Mouse (Mus musculus) G1E (cell line): ENCODE results near the gene Sart3.

Source experiments
- CTCF ChIP-seq: IDR thresholded peaks from 2 replicates; pipeline ENCODE4 v1.5.1; 2012; ENCODE audit warnings: low read depth, low read length, inconsistent platforms, mixed read lengths
- GATA1 ChIP-seq: IDR thresholded peaks from 2 replicates; pipeline ENCODE4 v1.6.1; 2012; ENCODE audit warnings: borderline replicate concordance, low read length, inconsistent platforms, mixed read lengths
- GATA2 ChIP-seq: IDR thresholded peaks from 2 replicates; pipeline ENCODE4 v1.6.1; 2012; ENCODE audit warnings: low read depth, low read length, inconsistent platforms, borderline replicate concordance
- POLR2AphosphoS5 ChIP-seq: IDR thresholded peaks from 2 replicates; pipeline ENCODE4 v1.6.1; 2012; ENCODE audit warnings: low read depth, low read length, inconsistent platforms; ENCODE audit not compliant: insufficient replicate concordance
- TAL1 ChIP-seq: conservative IDR thresholded peaks from 2 replicates; pipeline ENCODE4 v1.6.1; 2012; ENCODE audit warnings: low read depth, low read length, inconsistent platforms, mixed read lengths

GRCm38 (mm10) chr5:113781875-113782274 lies 9.6 kb upstream of the Sart3 start:
- TF ChIP-seq GATA1 (no peak), CTCF (no peak), TAL1 (no peak), POLR2AphosphoS5 (no peak), GATA2 (no peak)
